Mouse (Mus musculus) lung, postnatal 0 days (tissue): Measurements from ENCODE around the gene Pnpt1.

Experiments used
- CTCF ChIP-seq: IDR thresholded peaks from 2 replicates; pipeline ENCODE4 v1.5.1; 2016; ENCODE audit warnings: antibody characterized with exemption, mild to moderate bottlenecking
- EP300 ChIP-seq: IDR thresholded peaks from 2 replicates; pipeline ENCODE4 v1.6.1; 2016; ENCODE audit warnings: antibody characterized with exemption, mild to moderate bottlenecking, control low read depth

GRCm38 (mm10) chr11:29092403-29092802 lies 38.1 kb upstream of the Pnpt1 start:
- TF ChIP-seq CTCF: peak; percentile 27; the same call in 1 of the 2 replicates
- TF ChIP-seq EP300: no peak
